In genomic region chr3:158295041-158295440, GRCm38 (mm10) we compare ENCODE assay signal across 15 mouse cellular contexts.
DNase-seq lines count a peak whose midpoint lies in the region; ATAC-seq lines count a peak whose summit lies in the region.
"Had no signal": no experiment of that assay in that cellular context is flagged by ENCODE, and none has a peak within 500 bp of the region (broad histone marks: within the 10 kb centered on the region; RNA-seq: fewer than 3 reads in every experiment).

No protein-coding gene starts in this region.

- no peak overlapping the region for H3K27ac ChIP-seq in forebrain, embryonic 15.5 days (replicated peaks)
- no peak overlapping the region for H3K27ac ChIP-seq in forebrain, embryonic 12.5 days
- H3K27ac ChIP-seq: heart, adult 2 months; limb, embryonic 12.5 days had no signal

- ATAC-seq in forebrain, embryonic 15.5 days (replicated peaks) = peak; percentile 41; the same call in 1 of the 2 replicates
- no peak for ATAC-seq in forebrain, embryonic 12.5 days (ENCODE audit: low FRiP score)
- ATAC-seq: activated CD4-positive, CD25-positive, alpha-beta regulatory T cell, adult 4 months; intestine, embryonic 16.5 days had no signal

- H3K36me3 ChIP-seq in forebrain, embryonic 15.5 days = no peaks in the 10 kb centered on the region
- H3K36me3 ChIP-seq in forebrain, embryonic 12.5 days (replicated peaks) = no peaks in the 10 kb centered on the region
- H3K36me3 ChIP-seq: limb, embryonic 12.5 days had no signal

- H3K4me3 ChIP-seq in forebrain, embryonic 15.5 days = no peak overlapping the region
- no peak overlapping the region for H3K4me3 ChIP-seq in forebrain, embryonic 12.5 days (replicated peaks)
- H3K4me3 ChIP-seq: heart, adult 2 months; limb, embryonic 12.5 days had no signal

- DNase-seq in layer of hippocampus, adult 9-11 months = peak; percentile 17
- no peak for DNase-seq in layer of hippocampus, postnatal 10 days (ENCODE audit: low spot score in 2 of 2)
- peak; percentile 39 to 48 for DNase-seq in right cerebral cortex, postnatal 10 days (ENCODE audit: low spot score in 2 of 2)
- no peak for DNase-seq in right cerebral cortex, postnatal 14 days
- DNase-seq in telencephalon, adult 2 months (ENCODE audit: low read depth, low spot score) = peak; percentile 62
- no peak for DNase-seq in urinary bladder, adult 2 months (ENCODE audit: low spot score)
- DNase-seq: cerebellum, adult 9-11 months; heart, adult 2 months; heart, postnatal 10 days; kidney, postnatal 25 days had no signal

- 52% methylated on average over 5 of the region's 5 CpGs for WGBS in forebrain, embryonic 15.5 days
- WGBS in forebrain, embryonic 12.5 days = 85% methylated on average over 5 of the region's 5 CpGs

- H3K9ac ChIP-seq in forebrain, embryonic 15.5 days (replicated peaks) = no peak overlapping the region
- no peak overlapping the region for H3K9ac ChIP-seq in forebrain, embryonic 12.5 days
- H3K9ac ChIP-seq: limb, embryonic 12.5 days had no signal

- H3K27me3 ChIP-seq in forebrain, embryonic 15.5 days = no peaks in the 10 kb centered on the region
- H3K27me3 ChIP-seq in forebrain, embryonic 12.5 days = no peaks in the 10 kb centered on the region
- H3K27me3 ChIP-seq: limb, embryonic 12.5 days had no signal

- no peaks in the 10 kb centered on the region; the same call in 1 of the 2 replicates for H3K4me1 ChIP-seq in forebrain, embryonic 15.5 days
- no peaks in the 10 kb centered on the region for H3K4me1 ChIP-seq in forebrain, embryonic 12.5 days
- H3K4me1 ChIP-seq: limb, embryonic 12.5 days had no signal

- no peaks in the 10 kb centered on the region for H3K9me3 ChIP-seq in forebrain, embryonic 15.5 days
- H3K9me3 ChIP-seq in forebrain, embryonic 12.5 days = no peaks in the 10 kb centered on the region
- H3K9me3 ChIP-seq: limb, embryonic 12.5 days had no signal

- no peak overlapping the region for H3K4me2 ChIP-seq in forebrain, embryonic 15.5 days (replicated peaks)
- no peak overlapping the region for H3K4me2 ChIP-seq in forebrain, embryonic 12.5 days
- H3K4me2 ChIP-seq: limb, embryonic 12.5 days had no signal

Comparison
In these comparisons a context has a peak if more than half of its experiments do, and no peak if none do; other contexts are left out.
1. DNase-seq: peak in layer of hippocampus, adult 9-11 months (single experiment), right cerebral cortex, postnatal 10 days (2 of 2) and telencephalon, adult 2 months (single experiment); none in layer of hippocampus, postnatal 10 days (0 of 2), right cerebral cortex, postnatal 14 days (single experiment) and urinary bladder, adult 2 months (single experiment).